Mouse (Mus musculus): ENCODE measurements around the gene Kcnn1.
A peak's percentile ranks its signal among the peaks of the same experiment; 100 is the strongest.

The Kcnn1 gene

DNA sequence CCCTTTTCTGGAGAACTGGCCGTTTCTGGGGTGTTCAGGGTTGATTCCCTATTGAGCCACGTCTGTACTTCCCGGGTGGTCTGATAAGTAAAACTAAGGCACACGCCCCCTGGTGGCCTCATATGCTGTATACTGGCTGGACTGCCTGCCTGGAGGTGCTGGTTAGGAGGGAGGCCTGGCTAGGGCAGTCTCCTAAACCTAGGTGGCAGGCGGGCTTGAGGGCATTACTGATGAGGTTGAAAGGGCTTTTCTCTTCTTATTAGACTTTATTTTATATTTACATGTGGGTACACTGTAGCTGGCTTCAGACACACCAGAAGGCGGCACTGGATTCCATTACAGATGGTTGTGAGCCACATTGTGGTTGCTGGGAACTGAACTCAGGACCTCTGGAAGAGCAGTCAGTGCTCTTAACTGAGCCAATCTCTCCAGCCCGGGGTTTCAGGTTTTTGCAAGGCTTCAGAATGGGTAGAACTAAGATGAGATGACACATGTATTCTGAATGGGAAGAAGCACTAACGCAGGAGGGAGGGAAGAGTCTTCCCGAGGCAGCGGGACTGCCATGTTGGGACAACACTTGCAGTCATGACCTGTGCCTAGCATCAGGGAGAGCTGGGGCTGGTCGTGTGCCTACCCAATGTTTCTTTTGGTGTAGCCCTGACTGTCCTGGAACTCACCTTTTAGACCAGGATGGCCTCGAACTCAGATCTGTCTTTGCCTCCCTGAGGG is 30.8 kb upstream of the Kcnn1 start:
- peak; percentile 61 for DNase-seq (ENCODE audit: low read depth, low spot score)

DNA sequence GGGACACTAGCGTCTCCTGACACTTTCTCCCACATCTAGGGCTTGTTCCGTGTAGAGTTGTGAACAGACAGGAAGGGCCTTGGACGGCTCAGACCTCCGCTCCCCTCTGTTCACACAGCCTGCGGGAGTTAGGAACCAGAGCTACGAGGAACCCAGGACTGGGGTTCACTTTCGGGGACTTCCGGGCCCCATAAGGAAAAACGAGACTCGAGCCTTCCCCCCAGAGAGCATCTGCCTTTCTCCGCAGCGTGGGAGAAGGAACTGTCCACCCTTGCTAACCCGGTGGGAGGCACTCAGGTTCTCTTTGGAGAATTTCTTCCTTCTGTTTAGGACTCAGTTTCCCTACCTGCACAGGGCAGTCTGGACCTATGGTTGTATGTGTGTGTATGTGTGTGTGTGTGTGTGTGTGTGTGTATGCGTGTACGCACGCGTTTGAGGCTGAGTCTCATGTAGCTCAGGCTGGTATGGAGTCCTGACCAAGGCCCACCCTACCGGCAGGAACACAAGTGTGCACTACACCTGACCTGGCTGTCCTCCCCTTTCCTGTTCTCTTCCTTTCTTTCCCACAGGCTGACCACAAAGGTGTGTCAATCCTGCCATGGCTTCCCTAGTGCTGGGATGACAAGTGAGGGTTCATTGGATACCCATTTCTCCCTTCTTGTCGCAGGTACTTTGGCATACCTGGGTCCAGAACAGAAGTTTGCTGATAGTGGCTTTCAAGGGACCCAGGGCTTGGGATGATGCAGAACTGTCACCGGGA is 30.0 kb upstream of the Kcnn1 start:
- DNase-seq (ENCODE audit: low read depth, low spot score) = no peak

DNA sequence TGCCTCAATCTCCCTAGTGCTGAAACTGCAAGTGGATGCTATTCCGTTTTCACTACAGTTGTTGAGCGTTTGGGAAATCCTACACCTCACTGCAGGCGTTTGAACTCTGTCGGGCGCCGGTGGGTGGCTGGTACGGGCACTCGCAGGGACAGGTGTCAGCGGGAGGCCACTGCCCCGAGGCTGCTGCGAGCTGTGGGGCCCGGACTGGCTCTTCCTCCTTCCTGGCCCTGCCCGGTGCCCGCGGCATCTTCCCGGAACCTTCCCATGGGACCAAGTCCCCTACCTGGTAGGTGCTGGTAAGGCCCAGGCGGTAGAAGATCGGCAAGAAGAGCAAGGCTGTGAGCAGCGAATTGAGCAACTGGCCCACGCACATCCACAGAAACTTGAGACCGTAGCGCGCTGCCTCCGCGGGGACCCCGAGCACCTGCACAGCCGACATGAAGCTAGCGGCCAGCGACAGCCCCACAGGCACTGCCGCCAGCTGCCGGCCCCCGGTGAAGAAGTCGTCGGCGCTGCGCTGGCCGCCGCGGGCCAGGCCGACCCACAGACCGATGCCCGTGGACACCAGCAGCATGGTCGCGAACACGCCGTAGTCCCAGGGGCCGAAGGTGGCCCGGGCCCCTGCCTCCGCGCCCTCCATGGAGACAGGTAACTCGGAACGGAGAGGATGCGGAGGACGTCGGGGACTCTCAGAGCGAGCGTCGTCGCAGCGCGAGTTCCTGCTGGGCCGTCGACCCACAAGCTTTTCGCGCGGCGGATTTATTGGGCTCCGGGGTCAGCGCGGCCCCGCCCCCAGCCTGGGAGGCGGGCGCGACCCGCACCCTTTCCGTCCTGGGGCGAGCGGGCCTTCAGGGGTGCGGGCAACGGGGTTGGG is 29.2 kb upstream of the Kcnn1 start, which contains the start of gene Slc5a5:
Slc5a5 (minus strand) TSS at position 736 of the 874 bp plus-strand sequence.
- DNase-seq (ENCODE audit: low read depth, low spot score) = no peak

DNA sequence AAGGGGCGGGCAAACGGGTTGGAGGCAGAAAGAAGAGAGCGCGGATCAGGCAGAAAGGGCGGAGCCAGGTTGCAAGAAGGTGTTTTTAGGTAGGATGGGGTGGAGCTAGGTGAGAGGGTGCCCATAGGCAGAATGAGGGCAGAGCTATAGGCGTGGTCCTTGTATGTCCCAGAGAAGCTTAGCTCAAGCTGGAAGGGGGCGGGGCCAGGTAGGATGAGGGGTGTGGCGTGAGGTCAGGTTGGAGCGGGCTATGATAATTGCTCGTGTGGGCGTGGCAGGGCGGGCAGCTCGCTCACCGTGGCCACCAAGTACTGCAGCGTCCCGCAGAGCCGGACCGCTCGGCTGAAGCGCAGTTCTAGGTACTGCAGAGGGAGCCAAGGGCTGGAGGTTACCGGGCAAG is 28.3 kb upstream of the Kcnn1 start:
- DNase-seq (ENCODE audit: low read depth, low spot score) = no peak

DNA sequence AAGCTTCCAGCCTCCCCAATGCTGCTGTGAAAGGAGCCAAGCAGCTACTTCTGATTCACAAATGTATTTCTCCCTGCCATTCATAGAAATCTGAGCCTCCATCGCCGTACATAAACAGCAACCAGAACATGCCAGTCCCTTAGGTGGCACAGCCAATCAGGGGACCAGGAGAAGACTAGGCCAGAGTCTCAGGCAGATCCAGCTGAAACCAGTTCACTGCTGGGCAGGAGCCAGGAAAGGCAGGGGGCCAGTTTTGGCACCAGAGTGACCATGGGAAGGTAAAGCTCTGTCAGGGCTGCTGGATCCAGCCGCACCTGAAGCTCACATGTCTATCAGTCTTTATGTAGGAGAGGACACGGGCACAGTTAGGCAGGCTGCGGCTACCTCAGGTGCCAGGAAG is 27.6 kb upstream of the Kcnn1 start:
- no peak for DNase-seq (ENCODE audit: low read depth, low spot score)

DNA sequence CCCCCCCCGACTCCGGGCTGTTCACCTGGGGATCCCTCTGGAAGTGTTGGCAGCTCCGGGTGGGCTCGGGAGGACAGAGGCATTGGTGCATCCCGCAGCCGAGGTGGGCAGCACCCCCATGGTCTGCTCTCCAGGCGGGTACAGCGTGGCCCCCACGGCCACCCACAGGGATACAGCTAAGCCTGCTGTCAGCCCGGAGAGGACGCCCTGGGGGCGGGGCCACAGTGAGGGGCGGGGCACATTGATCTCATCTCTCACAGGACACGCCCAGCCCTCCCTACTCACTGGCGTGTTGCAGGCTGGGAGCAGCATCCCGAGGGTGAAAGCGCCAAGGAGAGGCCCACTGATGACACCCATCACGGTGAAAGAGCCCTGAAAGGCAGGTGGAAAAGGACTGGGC is 24.6 kb upstream of the Kcnn1 start:
- peak; percentile 60 for DNase-seq (ENCODE audit: low read depth, low spot score)

DNA sequence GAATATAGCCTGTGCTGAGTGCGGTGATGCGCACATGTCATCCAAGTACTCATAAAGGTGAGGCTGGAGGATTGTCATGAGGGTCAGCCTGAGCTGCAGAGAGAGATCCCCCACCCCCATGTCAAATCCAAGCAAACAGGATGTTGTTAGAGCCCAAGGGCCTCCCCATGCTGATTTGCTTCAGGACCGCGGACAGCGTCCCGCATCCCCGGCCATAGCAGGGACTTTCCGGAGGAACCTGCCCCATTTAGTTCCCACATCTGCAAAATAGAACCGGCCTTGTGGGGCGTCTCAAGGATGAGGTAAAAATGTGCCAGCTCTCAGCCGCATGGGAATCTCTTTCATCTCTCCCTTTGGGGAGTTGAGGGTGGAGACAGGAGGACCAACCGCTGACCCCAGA is 22.6 kb upstream of the Kcnn1 start:
- DNase-seq (ENCODE audit: low read depth, low spot score) = no peak

DNA sequence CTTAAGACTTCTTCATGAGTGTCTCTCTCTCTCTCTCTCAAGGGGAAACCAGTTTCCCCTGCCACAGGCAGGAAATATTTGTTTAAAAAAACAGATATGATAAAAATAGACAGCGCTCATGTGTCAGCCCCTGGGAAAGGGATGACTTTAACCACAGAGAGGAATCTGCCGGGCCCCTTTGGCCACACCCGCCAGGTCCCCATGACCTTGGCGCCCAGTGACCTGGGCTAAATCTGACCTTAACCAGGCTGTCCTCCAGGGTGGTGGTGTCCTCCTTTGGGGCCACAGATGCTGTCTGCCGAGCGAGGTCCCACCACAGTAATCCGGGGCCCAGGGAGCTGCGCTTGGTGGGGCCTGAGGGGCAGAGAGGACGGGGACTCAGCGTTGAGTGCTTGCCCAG is 21.6 kb upstream of the Kcnn1 start:
- DNase-seq (ENCODE audit: low read depth, low spot score) = no peak

DNA sequence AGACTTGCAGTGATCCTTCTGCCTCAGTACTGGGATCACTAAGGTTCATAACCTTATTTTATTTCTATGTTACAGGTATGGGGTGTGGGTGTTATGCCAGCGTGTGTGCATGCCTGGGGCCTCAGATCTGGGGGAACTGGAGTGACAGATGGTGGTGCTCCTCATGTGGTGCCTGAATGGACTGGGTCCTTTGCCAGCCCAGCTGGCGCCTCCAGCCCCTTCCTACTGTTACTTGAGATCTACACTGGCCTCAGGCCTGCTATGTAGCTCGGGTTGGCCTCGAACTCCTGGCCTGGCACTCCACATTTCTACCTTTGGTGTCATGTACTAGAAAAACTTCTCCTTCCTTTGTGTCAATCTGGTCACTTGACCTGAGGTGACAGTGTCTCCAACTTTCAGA is 21.1 kb upstream of the Kcnn1 start:
- DNase-seq (ENCODE audit: low read depth, low spot score) = no peak

DNA sequence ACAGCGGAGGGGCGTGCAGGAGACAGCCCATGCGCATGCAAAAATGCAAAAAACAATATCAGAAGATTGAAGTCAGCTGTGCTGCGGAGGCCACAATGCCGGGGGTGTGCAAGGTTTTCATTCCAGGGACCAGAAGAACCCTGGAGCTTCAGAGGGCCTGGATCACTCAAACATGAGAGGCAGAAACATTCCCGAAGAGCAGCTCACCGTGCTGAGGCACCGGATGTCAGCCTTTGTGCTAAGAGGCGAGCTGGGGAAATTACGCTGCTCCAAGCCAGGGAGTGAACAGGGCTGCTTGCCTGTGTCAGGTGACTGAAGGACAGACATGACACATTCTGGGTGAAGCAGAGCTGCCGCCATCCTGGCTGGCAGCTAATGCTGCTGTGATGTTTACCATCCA is 17.5 kb upstream of the Kcnn1 start:
- no peak for DNase-seq (ENCODE audit: low read depth, low spot score)

DNA sequence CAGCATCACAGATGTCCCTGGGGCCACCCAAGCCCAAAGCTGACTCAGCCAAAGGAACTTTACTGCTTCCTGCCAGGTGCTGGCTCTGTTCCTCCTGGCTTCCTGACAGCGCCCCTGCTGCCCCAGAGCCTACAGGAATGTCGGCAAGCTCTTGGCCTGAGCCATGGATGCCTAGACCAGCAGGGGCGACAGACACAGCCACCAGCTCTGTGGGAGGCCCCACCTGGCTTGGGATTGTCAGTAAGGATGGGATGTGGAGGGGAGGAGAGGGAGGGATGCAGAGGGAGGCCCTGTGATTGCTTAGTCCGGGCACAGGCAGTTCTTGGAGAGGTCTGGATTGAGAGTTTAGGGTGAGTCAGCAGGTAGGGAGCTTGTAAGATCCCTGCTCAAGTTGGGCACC is 17.1 kb upstream of the Kcnn1 start:
- no peak for DNase-seq (ENCODE audit: low read depth, low spot score)

DNA sequence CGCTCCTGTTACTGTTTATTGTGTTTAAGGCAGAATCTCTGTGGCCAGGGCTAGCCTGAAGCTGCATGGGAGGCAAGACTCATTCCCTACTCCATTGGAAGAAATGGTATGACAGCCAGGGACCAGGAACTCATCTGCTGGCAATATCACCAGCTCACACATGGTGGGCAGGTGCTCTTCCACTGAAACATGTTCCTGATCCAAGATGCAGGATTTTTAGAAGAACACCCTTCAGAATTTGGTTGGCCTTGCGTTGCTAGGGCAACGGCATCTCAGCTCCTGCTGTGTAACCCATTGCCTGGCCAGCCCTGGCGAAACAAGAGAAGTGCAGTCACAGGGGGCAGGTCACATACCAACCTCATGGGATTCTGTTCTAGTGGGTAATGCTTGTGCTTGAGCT is 16.4 kb upstream of the Kcnn1 start:
- DNase-seq (ENCODE audit: low read depth, low spot score) = no peak

DNA sequence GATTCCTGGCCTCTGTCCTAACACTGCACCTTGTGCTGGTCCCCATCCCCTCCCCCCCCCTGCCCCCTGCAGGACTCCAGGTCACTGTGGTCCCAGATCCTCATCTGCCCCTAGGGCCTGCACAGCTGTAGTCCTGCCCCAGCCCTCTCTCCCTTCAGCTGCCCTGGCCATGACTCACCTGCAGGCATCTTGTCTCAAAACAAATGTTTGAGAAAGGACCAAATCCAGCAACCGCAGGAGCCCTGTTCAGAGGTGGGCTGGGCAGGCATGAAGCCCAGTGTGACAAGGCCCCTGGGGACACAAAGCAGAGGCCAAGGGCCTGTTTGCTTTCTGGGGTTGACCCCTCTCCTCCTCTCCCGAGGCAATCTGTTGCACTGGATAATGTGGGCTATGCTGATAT is 15.1 kb upstream of the Kcnn1 start:
- no peak for DNase-seq (ENCODE audit: low read depth, low spot score)

DNA sequence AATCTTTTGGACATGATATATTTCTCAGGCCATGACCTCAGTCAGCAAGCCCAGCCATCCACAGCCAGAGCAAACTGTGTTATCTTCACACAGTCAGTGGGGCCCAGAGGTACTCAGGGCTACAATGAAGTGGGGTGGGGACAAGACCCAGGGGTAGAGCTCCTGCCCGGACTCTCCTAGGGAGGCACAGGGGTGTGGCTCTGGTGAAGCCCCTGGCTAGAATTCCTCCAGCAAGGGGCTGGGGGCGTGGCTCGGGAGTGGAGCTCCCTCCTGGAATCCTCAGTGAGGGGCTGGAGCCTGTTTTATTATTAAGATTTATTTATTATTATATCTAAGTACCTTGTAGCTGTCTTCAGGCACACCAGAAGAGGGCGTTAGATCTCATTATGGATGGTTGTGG is 13.3 kb upstream of the Kcnn1 start:
- no peak for DNase-seq (ENCODE audit: low read depth, low spot score)

DNA sequence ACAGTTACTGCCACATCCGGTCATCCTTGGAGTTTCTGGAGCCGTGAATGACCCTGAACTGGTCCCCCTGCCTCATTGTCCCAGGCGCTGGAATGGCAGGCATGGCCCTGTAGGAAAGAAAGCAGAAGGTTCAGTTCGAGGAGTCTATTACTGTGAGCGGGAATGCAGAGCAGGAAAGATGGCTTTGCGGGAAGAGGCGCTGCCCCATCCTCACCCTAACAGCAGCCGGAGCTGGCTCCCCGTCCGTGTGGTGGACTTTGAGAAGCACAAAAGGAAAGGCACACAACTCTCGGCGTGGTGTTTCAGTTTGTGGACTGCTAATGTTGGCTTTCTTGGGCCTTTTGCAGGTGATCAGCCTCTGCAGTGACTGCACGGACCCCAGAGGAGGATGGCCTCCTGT is 11.4 kb upstream of the Kcnn1 start:
- DNase-seq (ENCODE audit: low read depth, low spot score) = no peak

DNA sequence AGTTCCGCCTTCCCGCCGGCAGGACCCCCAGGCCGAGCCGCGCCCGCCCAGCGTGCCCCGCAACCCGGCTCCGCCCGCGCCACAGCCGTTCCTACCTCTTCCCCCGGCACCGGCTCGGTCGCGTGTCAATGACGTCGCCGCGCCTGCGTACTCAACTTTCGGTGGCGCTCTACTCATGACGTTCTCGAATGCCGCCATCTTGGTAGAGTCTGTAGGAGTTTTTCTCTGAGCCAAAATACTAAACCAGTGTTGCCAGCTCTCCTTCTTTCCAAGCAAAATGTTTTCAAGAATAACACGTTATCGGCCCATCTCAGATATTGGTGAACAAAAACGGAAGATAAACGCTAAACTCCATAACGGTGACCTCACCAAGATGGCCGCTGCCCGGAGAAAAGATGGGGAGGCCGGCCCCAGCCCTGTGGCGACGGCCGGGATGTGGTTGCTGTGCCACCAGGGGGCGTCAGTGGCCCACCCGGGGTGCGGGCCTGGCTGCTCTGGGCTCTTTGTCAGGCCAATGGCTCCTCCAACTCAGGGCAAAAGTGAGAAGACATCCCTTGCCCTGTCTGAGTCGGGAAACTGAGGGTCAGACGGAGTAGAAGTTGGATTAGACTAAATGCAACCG is 10.4 kb upstream of the Kcnn1 start, which contains the start of gene Ccdc124:
Ccdc124 (minus strand) TSS at position 572 of the 622 bp plus-strand sequence.
- peak; percentile 93 for DNase-seq (ENCODE audit: low read depth, low spot score)

DNA sequence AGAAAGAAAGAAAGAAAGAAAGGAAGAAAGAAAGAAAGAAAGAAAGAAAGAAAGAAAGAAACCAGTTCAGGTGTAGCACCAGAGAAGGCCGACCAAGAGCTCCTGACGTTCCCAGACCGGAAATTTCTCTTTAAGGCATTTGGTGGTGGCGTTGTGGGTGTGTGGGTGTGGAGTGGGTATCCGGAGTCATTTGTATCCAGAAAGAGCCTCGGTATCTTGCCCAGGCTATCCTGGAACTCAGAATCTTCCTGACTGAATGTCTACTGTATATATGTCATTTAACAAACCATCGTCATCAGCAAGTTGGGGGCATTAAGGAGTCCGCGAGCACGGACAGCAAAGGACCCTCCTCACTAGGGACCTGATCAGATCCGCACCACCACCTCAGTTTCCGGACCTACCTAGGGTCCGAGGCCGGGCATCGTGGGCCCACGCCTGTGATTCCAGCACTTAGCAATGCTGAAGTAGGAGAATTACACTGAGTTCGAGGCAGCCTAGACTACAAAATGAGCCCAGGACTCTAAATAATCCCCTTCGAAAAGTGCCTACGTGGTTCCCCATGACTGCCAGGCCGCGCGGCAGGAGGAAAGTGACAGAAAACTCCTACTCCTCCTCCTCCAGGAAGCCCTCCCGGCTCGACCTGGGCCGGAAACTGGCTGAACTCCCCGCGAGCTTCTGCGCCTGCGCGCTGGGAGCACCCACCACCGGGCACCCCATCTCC is 9.7 kb upstream of the Kcnn1 start:
- DNase-seq (ENCODE audit: low read depth, low spot score) = no peak

DNA sequence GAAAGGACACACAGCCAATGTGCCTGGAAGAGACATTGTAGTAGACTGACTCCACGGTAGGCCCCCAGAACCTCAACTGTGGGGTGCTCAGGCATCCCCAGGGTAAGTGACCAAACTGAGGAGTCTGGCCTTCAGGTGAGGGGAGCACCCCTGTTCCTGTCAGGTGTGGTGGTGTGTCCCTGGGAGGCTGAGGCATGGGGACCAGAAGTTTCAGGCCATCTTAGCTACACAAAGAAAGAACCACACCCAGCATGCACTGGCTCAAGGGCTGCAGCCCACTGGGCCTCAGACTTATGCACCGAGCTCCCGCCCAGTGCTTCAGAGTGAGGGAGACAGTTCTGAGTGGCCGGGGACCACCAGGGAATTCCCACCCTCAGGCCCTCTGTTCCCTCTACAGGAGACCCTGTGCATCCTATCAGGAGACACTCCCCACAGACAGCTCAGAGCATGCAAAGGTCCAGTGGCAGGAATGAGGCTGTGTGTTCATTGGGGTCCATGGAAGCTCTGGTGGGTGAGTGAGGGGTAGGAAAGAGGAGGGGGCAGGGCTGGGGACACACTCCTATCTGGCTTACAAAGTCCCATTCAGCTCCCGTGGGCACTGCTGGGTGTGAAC is 8.2 kb upstream of the Kcnn1 start:
- no peak for DNase-seq (ENCODE audit: low read depth, low spot score)

DNA sequence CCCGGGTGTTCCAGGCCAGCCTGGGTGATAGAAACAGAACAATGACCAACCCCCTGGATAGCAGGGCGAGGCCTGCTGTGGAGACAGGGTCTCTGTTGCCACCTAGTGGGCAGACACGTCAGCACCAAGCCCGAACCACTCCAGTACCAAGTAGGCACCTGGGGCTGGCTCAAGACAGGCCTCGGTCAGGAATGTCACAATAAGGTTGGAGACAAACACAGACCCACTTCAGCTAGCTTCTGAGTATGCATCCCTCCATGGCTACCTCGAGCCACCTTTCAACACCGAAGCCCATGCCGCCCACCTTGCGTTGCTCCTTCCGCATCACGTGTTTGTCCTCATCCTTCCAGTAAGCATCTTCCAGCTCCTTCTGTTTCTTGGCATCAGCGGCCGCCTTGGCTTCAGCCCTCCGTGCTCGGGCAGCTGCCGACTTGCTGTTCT is 6.6 kb upstream of the Kcnn1 start:
- peak; percentile 48 for DNase-seq (ENCODE audit: low read depth, low spot score)

DNA sequence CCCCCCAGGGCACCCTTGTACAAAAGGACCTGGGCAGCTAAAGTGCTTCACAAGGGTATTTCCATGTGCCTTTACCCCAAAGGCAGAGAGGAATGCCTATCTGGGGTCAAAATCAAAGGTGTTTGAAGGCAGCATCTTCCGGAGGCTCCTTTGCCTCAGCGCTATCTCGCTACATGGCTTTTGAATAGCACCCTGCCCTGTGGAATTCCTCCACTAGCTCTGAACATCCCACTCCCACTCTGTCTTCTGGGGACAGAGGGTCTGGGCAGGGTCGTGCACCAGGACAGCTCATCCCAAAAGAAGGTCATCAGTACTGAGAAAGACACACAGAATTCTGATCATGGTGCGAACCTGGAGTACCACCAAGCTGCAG is 6.1 kb upstream of the Kcnn1 start:
- DNase-seq (ENCODE audit: low read depth, low spot score) = no peak

All from c-Kit-negative CD71-positive TER-119-positive erythroid progenitor cells, embryonic 14.5 days (primary cell).